In genomic region chr2:163375468-163375867, GRCm38 (mm10) we compare ENCODE assay signal across 16 mouse cellular contexts. TPM values are rescaled to one million over a fixed set of nuclear protein-coding genes. Genes with fewer than 3 reads are reported as not detected.
DNase-seq lines count a peak whose midpoint lies in the region; ATAC-seq and TF ChIP-seq lines count a peak whose summit lies in the region.
"Had no signal": no experiment of that assay in that cellular context is flagged by ENCODE, and none has a peak within 500 bp of the region (broad histone marks: within the 10 kb centered on the region; RNA-seq: fewer than 3 reads in every experiment).

No protein-coding gene starts in this region.

- no peak overlapping the region; the same call in 1 of the 2 replicates for H3K4me2 ChIP-seq in heart, embryonic 14.5 days (ENCODE audit: low read length)
- 0 out of 2 replicates have a peak overlapping the region, but pooled peaks have one; percentile 29 for H3K4me2 ChIP-seq in midbrain, postnatal 0 days (ENCODE audit: low read depth, low read length, poor library complexity, severe bottlenecking)
- H3K4me2 ChIP-seq in midbrain, embryonic 16.5 days (ENCODE audit: low read length) = no peak overlapping the region; the same call in 1 of the 2 replicates
- H3K4me2 ChIP-seq in embryonic facial prominence, embryonic 14.5 days (ENCODE audit: low read depth, low read length) = peak overlapping the region; percentile 23

- no peak overlapping the region for H3K4me3 ChIP-seq in heart, embryonic 14.5 days (ENCODE audit: control insufficient read depth in 1 of 2, insufficient read depth in 1 of 2, low read depth in 1 of 2, low read length in 2 of 2)
- no peak overlapping the region for H3K4me3 ChIP-seq in midbrain, postnatal 0 days (ENCODE audit: low read depth, low read length)
- H3K4me3 ChIP-seq in midbrain, embryonic 16.5 days (ENCODE audit: low read depth, low read length) = no peak overlapping the region
- H3K4me3 ChIP-seq in embryonic facial prominence, embryonic 14.5 days (ENCODE audit: low read depth, low read length) = no peak overlapping the region

- peak overlapping the region in 1 of 2 experiments; percentile 6; a peak in 1 of 4 replicates for H3K27ac ChIP-seq in heart, embryonic 14.5 days (replicated peaks in 1 of 2; ENCODE audit: control insufficient read depth in 1 of 2, insufficient read depth in 1 of 2, low read depth in 2 of 2, low read length in 2 of 2)
- no peak overlapping the region for H3K27ac ChIP-seq in midbrain, postnatal 0 days (ENCODE audit: low read depth, low read length)
- H3K27ac ChIP-seq in midbrain, embryonic 16.5 days (ENCODE audit: low read length) = no peak overlapping the region
- H3K27ac ChIP-seq in embryonic facial prominence, embryonic 14.5 days (replicated peaks; ENCODE audit: low read depth, low read length) = no peak overlapping the region

- TF ChIP-seq CTCF in midbrain, postnatal 0 days (IDR thresholded peaks at IDR 0.05) = no peak

- 56% methylated on average over 35 of the region's 35 CpGs for WGBS in heart, embryonic 14.5 days
- 43% methylated on average over 35 of the region's 35 CpGs for WGBS in midbrain, postnatal 0 days
- WGBS in midbrain, embryonic 16.5 days = 34% methylated on average over 35 of the region's 35 CpGs
- WGBS in embryonic facial prominence, embryonic 14.5 days = 51% methylated on average over 22 of the region's 35 CpGs

- DNase-seq in heart, adult 18-20 months = no peak
- DNase-seq in midbrain, postnatal 0 days (ENCODE audit: low spot score) = no peak
- DNase-seq in embryonic facial prominence, embryonic 14.5 days (ENCODE audit: low spot score) = no peak
- DNase-seq in urinary bladder, adult 2 months (ENCODE audit: low spot score) = no peak
- no peak for DNase-seq in frontal cortex, postnatal 36 days (ENCODE audit: low spot score in 2 of 2)
- DNase-seq: adrenal gland, postnatal 36 days; cerebellum, adult 11 months; gastrocnemius, postnatal 14 days; kidney, adult 9 months; lung, adult 2 months; right cerebral cortex, adult 18-20 months; thymus, postnatal 25 days had no signal

- peaks cover 76% of the 10 kb centered on the region for H3K36me3 ChIP-seq in heart, embryonic 14.5 days (ENCODE audit: control insufficient read depth, insufficient read depth, low read length)
- no peaks in the 10 kb centered on the region for H3K36me3 ChIP-seq in midbrain, postnatal 0 days (ENCODE audit: insufficient read depth, low read length)
- no peaks in the 10 kb centered on the region for H3K36me3 ChIP-seq in midbrain, embryonic 16.5 days (ENCODE audit: control insufficient read depth, insufficient read depth, low read length)
- H3K36me3 ChIP-seq in embryonic facial prominence, embryonic 14.5 days (ENCODE audit: control insufficient read depth, insufficient read depth, low read length) = no peaks in the 10 kb centered on the region

- H3K9ac ChIP-seq in heart, embryonic 14.5 days (ENCODE audit: low read length) = peak overlapping the region; percentile 68; the same call in 1 of the 2 replicates
- no peak overlapping the region for H3K9ac ChIP-seq in midbrain, postnatal 0 days (replicated peaks; ENCODE audit: low read length, poor library complexity, severe bottlenecking)
- no peak overlapping the region for H3K9ac ChIP-seq in midbrain, embryonic 16.5 days (ENCODE audit: low read depth, low read length)
- H3K9ac ChIP-seq in embryonic facial prominence, embryonic 14.5 days (ENCODE audit: low read depth, low read length) = no peak overlapping the region

- H3K27me3 ChIP-seq in heart, embryonic 14.5 days (ENCODE audit: control insufficient read depth, insufficient read depth, low read length) = 0 out of 2 replicates have a peak, but pooled peaks cover 10% of the 10 kb centered on the region
- peaks cover 22% of the 10 kb centered on the region for H3K27me3 ChIP-seq in midbrain, postnatal 0 days (ENCODE audit: insufficient read depth, low read length)
- peaks cover 20% of the 10 kb centered on the region for H3K27me3 ChIP-seq in midbrain, embryonic 16.5 days (ENCODE audit: control insufficient read depth, insufficient read depth, low read depth, low read length)
- peaks cover 24% of the 10 kb centered on the region for H3K27me3 ChIP-seq in embryonic facial prominence, embryonic 14.5 days (replicated peaks; ENCODE audit: control insufficient read depth, insufficient read depth, low read length)

- no peak for ATAC-seq in heart, embryonic 14.5 days (ENCODE audit: insufficient number of reproducible peaks, insufficient read depth, low FRiP score, low read depth)
- ATAC-seq in midbrain, postnatal 0 days (ENCODE audit: low FRiP score) = no peak
- ATAC-seq in midbrain, embryonic 16.5 days = no peak
- no peak for ATAC-seq in embryonic facial prominence, embryonic 14.5 days (ENCODE audit: low read depth)
- ATAC-seq: CD4-positive, CD25-positive, alpha-beta regulatory T cell, adult 4 months had no signal

- no peaks in the 10 kb centered on the region for H3K9me3 ChIP-seq in heart, embryonic 14.5 days (ENCODE audit: control insufficient read depth, low read length)
- H3K9me3 ChIP-seq in midbrain, postnatal 0 days (ENCODE audit: low read length) = no peaks in the 10 kb centered on the region
- no peaks in the 10 kb centered on the region for H3K9me3 ChIP-seq in midbrain, embryonic 16.5 days (replicated peaks; ENCODE audit: control insufficient read depth, low read length, poor library complexity, severe bottlenecking)
- no peaks in the 10 kb centered on the region for H3K9me3 ChIP-seq in embryonic facial prominence, embryonic 14.5 days (ENCODE audit: control insufficient read depth, low read length)

- H3K4me1 ChIP-seq in heart, embryonic 14.5 days (ENCODE audit: control insufficient read depth in 2 of 2, insufficient read depth in 2 of 2, low read length in 2 of 2) = peaks cover 41 to 79% of the 10 kb centered on the region in 2 experiments
- H3K4me1 ChIP-seq in midbrain, postnatal 0 days (ENCODE audit: insufficient read depth, low read length) = no peaks in the 10 kb centered on the region
- no peaks in the 10 kb centered on the region for H3K4me1 ChIP-seq in midbrain, embryonic 16.5 days (ENCODE audit: control insufficient read depth, insufficient read depth, low read length)
- H3K4me1 ChIP-seq in embryonic facial prominence, embryonic 14.5 days (ENCODE audit: control insufficient read depth, insufficient read depth, low read length) = no peaks in the 10 kb centered on the region

RNA-seq across cellular contexts. Expression of gene Jph2, which starts 22.3 kb away (rescaled TPM):
- polyA plus RNA-seq in heart, embryonic 14.5 days (2014; fragmentation: Nextera tagmentation; extraction: Ambion mirVana) = 25.5 and 29.4 TPM in 2 replicates
- total RNA-seq in heart, adult 18-20 months (2021) = 100 to 1,000 TPM; 393 to 402 TPM
- 2.3 and 3.5 TPM in 2 replicates for total RNA-seq in midbrain, postnatal 0 days (2014; rRNA removed)
- polyA plus RNA-seq in midbrain, postnatal 0 days (2015; fragmentation: Nextera tagmentation; extraction: Ambion mirVana) = 1.5 and 2.2 TPM in 2 replicates
- polyA plus RNA-seq in midbrain, embryonic 16.5 days (2015; fragmentation: Nextera tagmentation; extraction: Ambion mirVana) = 0.82 and 1.1 TPM in 2 replicates
- polyA plus RNA-seq in embryonic facial prominence, embryonic 14.5 days (2014; fragmentation: Nextera tagmentation; extraction: Ambion mirVana) = 3.5 and 4.1 TPM in 2 replicates
- 113 and 164 TPM in 2 replicates for polyA plus RNA-seq in urinary bladder, adult 2 months (2012; rRNA removed)
- total RNA-seq: megakaryocyte progenitor cell, adult 5-6 weeks had no signal
- polyA plus RNA-seq: CD4-positive, CD25-positive, alpha-beta regulatory T cell, adult 4 months had no signal

RNA-seq across cellular contexts. Expression of gene Oser1, which starts 49.0 kb away (rescaled TPM):
- polyA plus RNA-seq in heart, embryonic 14.5 days (2014; fragmentation: Nextera tagmentation; extraction: Ambion mirVana) = 52.6 and 56.8 TPM in 2 replicates
- 10 to 100 TPM; 17.5 to 30.0 TPM for total RNA-seq in heart, adult 18-20 months (2021)
- total RNA-seq in midbrain, postnatal 0 days (2014; rRNA removed) = 27.6 and 29.9 TPM in 2 replicates
- polyA plus RNA-seq in midbrain, postnatal 0 days (2015; fragmentation: Nextera tagmentation; extraction: Ambion mirVana) = 63.8 and 64.7 TPM in 2 replicates
- polyA plus RNA-seq in midbrain, embryonic 16.5 days (2015; fragmentation: Nextera tagmentation; extraction: Ambion mirVana) = 75.8 and 80.0 TPM in 2 replicates
- 79.0 and 82.1 TPM in 2 replicates for polyA plus RNA-seq in embryonic facial prominence, embryonic 14.5 days (2014; fragmentation: Nextera tagmentation; extraction: Ambion mirVana)
- polyA plus RNA-seq in urinary bladder, adult 2 months (2012; rRNA removed) = 34.7 and 36.7 TPM in 2 replicates

Comparison
In these comparisons a context has a peak if more than half of its experiments do, and no peak if none do; other contexts are left out.
1. H3K4me2 ChIP-seq: peak in midbrain, postnatal 0 days (single experiment) and embryonic facial prominence, embryonic 14.5 days (single experiment); none in heart, embryonic 14.5 days (single experiment) and midbrain, embryonic 16.5 days (single experiment).